ENCODE assay signal across 10 mouse cellular contexts in genomic region chr11:85695614-85696263, GRCm38 (mm10).
DNase-seq lines count a peak whose midpoint lies in the region; ATAC-seq and TF ChIP-seq lines count a peak whose summit lies in the region.
"Had no signal": no experiment of that assay in that cellular context is flagged by ENCODE, and none has a peak within 500 bp of the region (broad histone marks: within the 10 kb centered on the region; RNA-seq: fewer than 3 reads in every experiment).

No protein-coding gene starts in this region.

- no peak for TF ChIP-seq CTCF in lung, postnatal 0 days (IDR thresholded peaks at IDR 0.05)
- TF ChIP-seq CTCF in hindbrain, postnatal 0 days (IDR thresholded peaks at IDR 0.05; ENCODE audit: low read depth), result no peak

- H3K4me3 ChIP-seq in heart, embryonic 13.5 days, result no peak overlapping the region
- H3K4me3 ChIP-seq in lung, postnatal 0 days (ENCODE audit: low read depth, low read length), result no peak overlapping the region
- H3K4me3 ChIP-seq in hindbrain, postnatal 0 days (ENCODE audit: low read length), result no peak overlapping the region
- H3K4me3 ChIP-seq in forebrain, embryonic 14.5 days (ENCODE audit: low read depth, low read length), result no peak overlapping the region
- H3K4me3 ChIP-seq: hindbrain, embryonic 12.5 days had no signal

- H3K9me3 ChIP-seq in heart, embryonic 13.5 days, result no peaks in the 10 kb centered on the region
- H3K9me3 ChIP-seq in lung, postnatal 0 days (ENCODE audit: low read length), result no peaks in the 10 kb centered on the region
- H3K9me3 ChIP-seq in hindbrain, postnatal 0 days (ENCODE audit: low read length), result no peaks in the 10 kb centered on the region
- no peaks in the 10 kb centered on the region for H3K9me3 ChIP-seq in forebrain, embryonic 14.5 days (replicated peaks; ENCODE audit: control insufficient read depth, low read length)
- H3K9me3 ChIP-seq: hindbrain, embryonic 12.5 days had no signal

- H3K27me3 ChIP-seq in heart, embryonic 13.5 days (replicated peaks), result peaks cover 9% of the 10 kb centered on the region; the same call in 1 of the 2 replicates
- no peaks in the 10 kb centered on the region for H3K27me3 ChIP-seq in lung, postnatal 0 days (replicated peaks; ENCODE audit: insufficient read depth, low read length)
- H3K27me3 ChIP-seq in hindbrain, postnatal 0 days (ENCODE audit: insufficient read depth, low read length), result no peaks in the 10 kb centered on the region
- 0 out of 2 replicates have a peak, but pooled peaks cover 3% of the 10 kb centered on the region for H3K27me3 ChIP-seq in forebrain, embryonic 14.5 days (replicated peaks; ENCODE audit: control insufficient read depth, insufficient read depth, low read length)

- TF ChIP-seq EP300 in lung, postnatal 0 days (IDR thresholded peaks at IDR 0.05), result no peak

- H3K4me1 ChIP-seq in heart, embryonic 13.5 days, result peaks cover 47% of the 10 kb centered on the region
- H3K4me1 ChIP-seq in lung, postnatal 0 days (ENCODE audit: insufficient read depth, low read depth, low read length), result peaks cover 5% of the 10 kb centered on the region; the same call in 1 of the 2 replicates
- H3K4me1 ChIP-seq in hindbrain, postnatal 0 days (ENCODE audit: insufficient read depth, low read length), result no peaks in the 10 kb centered on the region
- H3K4me1 ChIP-seq in forebrain, embryonic 14.5 days (ENCODE audit: control insufficient read depth, insufficient read depth, low read length), result 0 out of 2 replicates have a peak, but pooled peaks cover 2% of the 10 kb centered on the region

- ATAC-seq in heart, embryonic 13.5 days (ENCODE audit: extremely low read depth, insufficient number of reproducible peaks, low FRiP score, low TSS enrichment), result no peak
- 0 out of 2 replicates have a peak, but pooled peaks have one; percentile 37 for ATAC-seq in erythroblast, adult 5-6 weeks (replicated peaks; ENCODE audit: low FRiP score, poor library complexity, severe bottlenecking)
- no peak for ATAC-seq in lung, postnatal 0 days
- ATAC-seq in hindbrain, postnatal 0 days, result no peak
- ATAC-seq in forebrain, embryonic 14.5 days, result no peak

- no peak for DNase-seq in heart, postnatal 36 days
- DNase-seq in kidney, postnatal 25 days, result peak; percentile 59 to 75
- DNase-seq in lung, postnatal 0 days (ENCODE audit: low spot score), result no peak
- DNase-seq in hindbrain, postnatal 0 days (ENCODE audit: low spot score), result no peak
- DNase-seq in forebrain, embryonic 14.5 days (ENCODE audit: low spot score), result no peak
- no peak for DNase-seq in spleen, postnatal 36 days (ENCODE audit: low spot score in 2 of 2)
- DNase-seq: cerebellum, postnatal 14 days had no signal

- H3K4me2 ChIP-seq in heart, embryonic 13.5 days, result peak overlapping the region; percentile 49
- no peak overlapping the region for H3K4me2 ChIP-seq in lung, postnatal 0 days (replicated peaks; ENCODE audit: low read depth, low read length)
- H3K4me2 ChIP-seq in hindbrain, postnatal 0 days (ENCODE audit: low read depth, low read length), result no peak overlapping the region
- H3K4me2 ChIP-seq in forebrain, embryonic 14.5 days (ENCODE audit: low read length), result no peak overlapping the region
- H3K4me2 ChIP-seq: hindbrain, embryonic 12.5 days had no signal

- H3K36me3 ChIP-seq in heart, embryonic 13.5 days, result no peaks in the 10 kb centered on the region
- no peaks in the 10 kb centered on the region for H3K36me3 ChIP-seq in lung, postnatal 0 days (ENCODE audit: insufficient read depth, low read length)
- no peaks in the 10 kb centered on the region for H3K36me3 ChIP-seq in hindbrain, postnatal 0 days (ENCODE audit: insufficient read depth, low read length)
- no peaks in the 10 kb centered on the region for H3K36me3 ChIP-seq in forebrain, embryonic 14.5 days (ENCODE audit: control insufficient read depth, insufficient read depth, low read length)
- H3K36me3 ChIP-seq: hindbrain, embryonic 12.5 days had no signal

- peak overlapping the region; percentile 30; the same call in 1 of the 2 replicates for H3K9ac ChIP-seq in heart, embryonic 13.5 days
- H3K9ac ChIP-seq in lung, postnatal 0 days (replicated peaks; ENCODE audit: low read depth), result no peak overlapping the region
- H3K9ac ChIP-seq in hindbrain, postnatal 0 days (replicated peaks; ENCODE audit: low read length), result no peak overlapping the region
- H3K9ac ChIP-seq in forebrain, embryonic 14.5 days (ENCODE audit: low read length), result no peak overlapping the region
- H3K9ac ChIP-seq: hindbrain, embryonic 12.5 days had no signal

- intact Hi-C loops in heart, postnatal 36 days (cut with DNase I), result no loop called here

- WGBS in heart, embryonic 13.5 days, result 39% methylated on average over 16 of the region's 16 CpGs
- 40% methylated on average over 16 of the region's 16 CpGs for WGBS in lung, postnatal 0 days
- WGBS in hindbrain, postnatal 0 days, result 57% methylated on average over 16 of the region's 16 CpGs
- WGBS in forebrain, embryonic 14.5 days, result 77% methylated on average over 16 of the region's 16 CpGs

- H3K27ac ChIP-seq in heart, embryonic 13.5 days (replicated peaks), result no peak overlapping the region; the same call in 1 of the 2 replicates
- 0 out of 2 replicates have a peak overlapping the region, but pooled peaks have one; percentile 29 for H3K27ac ChIP-seq in lung, postnatal 0 days (ENCODE audit: low read length)
- H3K27ac ChIP-seq in hindbrain, postnatal 0 days, result no peak overlapping the region
- no peak overlapping the region for H3K27ac ChIP-seq in forebrain, embryonic 14.5 days (ENCODE audit: low read depth, low read length)
- H3K27ac ChIP-seq: hindbrain, embryonic 12.5 days had no signal

Comparison
In these comparisons a context has a peak if more than half of its experiments do, and no peak if none do; other contexts are left out.
1. DNase-seq: peak in kidney, postnatal 25 days (2 of 2); none in heart, postnatal 36 days (0 of 2), lung, postnatal 0 days (single experiment), hindbrain, postnatal 0 days (single experiment), forebrain, embryonic 14.5 days (single experiment) and spleen, postnatal 36 days (0 of 2).